Mouse (Mus musculus): Measurements from ENCODE around the gene 1600014C10Rik.

DNA sequence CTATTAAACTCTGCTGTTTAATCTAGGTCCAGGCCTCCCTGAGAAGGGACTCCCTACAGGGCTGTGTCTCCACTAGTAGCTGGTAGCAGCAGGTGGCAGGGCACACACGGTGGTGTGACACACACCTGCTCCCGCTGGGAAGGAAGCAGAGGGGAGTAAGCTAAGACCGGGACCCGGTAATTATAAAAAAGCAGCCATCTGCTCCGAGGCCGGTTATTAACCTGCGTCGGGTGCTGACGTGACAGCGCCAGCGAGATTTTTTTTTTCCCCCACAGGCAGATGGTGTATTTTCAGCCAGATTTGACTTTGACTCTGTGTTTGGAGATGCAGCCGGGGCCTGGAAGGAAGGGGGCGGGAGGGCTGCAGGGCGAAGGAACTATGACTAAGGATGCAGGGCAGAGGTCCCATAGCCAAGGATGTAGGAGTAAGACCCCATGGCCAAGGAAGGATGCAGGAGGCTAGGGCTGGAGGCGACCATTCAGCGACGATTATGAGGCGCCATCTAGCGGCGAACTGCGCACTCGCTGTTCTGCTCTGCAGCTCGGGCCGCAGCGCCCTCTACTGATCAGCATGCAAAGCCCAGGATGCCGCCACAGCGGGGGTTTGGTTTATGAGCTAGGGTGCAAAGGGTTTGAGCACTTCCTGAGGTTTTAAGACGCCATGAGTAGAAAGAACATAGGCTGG, 17.7 kb downstream of the 1600014C10Rik start:
- peak; percentile 38; the same call in 1 of the 2 replicates for TF ChIP-seq POLR2A (IDR thresholded peaks at IDR 0.05; ENCODE audit: low read depth, low read length)
- TF ChIP-seq CTCF (IDR thresholded peaks at IDR 0.05; ENCODE audit: extremely low read depth, insufficient read length, insufficient replicate concordance, low read depth, low read length): peak; percentile 100

Measured in small intestine, adult 2 months (tissue).